Mouse (Mus musculus): ENCODE data around the gene Neu4.

- TF ChIP-seq POLR2A (IDR thresholded peaks at IDR 0.05; ENCODE audit: borderline replicate concordance, low read depth, low read length) (no peak), CTCF (IDR thresholded peaks at IDR 0.05; ENCODE audit: low read depth, low read length) (no peak)
Observed at GRCm38 (mm10) chr1:94040391-94040790, 20.1 kb downstream of the Neu4 start.

Measured in bone marrow macrophage, adult 2 months (primary cell).